Mouse (Mus musculus) liver, embryonic 11.5 days (tissue): ENCODE results near the gene Acadsb. TPM values are rescaled to one million over a fixed set of nuclear protein-coding genes. Genes with fewer than 3 reads are reported as not detected.

ENCODE experiments used
- ATAC-seq: fragments of 200-750 bp; cut with Nextera tagmentation; replicated peaks from 2 replicates; pipeline ENCODE4 v1.8.0; 2017; ENCODE audit warnings: moderate number of reproducible peaks, mild to moderate bottlenecking, moderate TSS enrichment, moderate library complexity; ENCODE audit not compliant: low FRiP score
- DNase-seq: peaks from one replicate; pipeline ENCODE4 v3.0.0-alpha.2; 2017; ENCODE audit warnings: low spot score
- H3K27ac ChIP-seq: fragments of 300-500 bp; sonication (generic); 2 replicates; pipeline ENCODE4 v1.5.1; 2014; ENCODE audit warnings: mild to moderate bottlenecking, low read depth, low read length, control low read depth
- H3K27me3 ChIP-seq: fragments of 300-500 bp; sonication (generic); replicated peaks from 2 replicates; pipeline ENCODE4 v1.6.1; 2014; ENCODE audit warnings: low read length, mixed read lengths; ENCODE audit not compliant: control insufficient read depth, insufficient read depth
- H3K36me3 ChIP-seq: fragments of 300-500 bp; sonication (generic); 2 replicates; pipeline ENCODE4 v1.6.1; 2014; ENCODE audit warnings: mild to moderate bottlenecking, low read length, moderate library complexity, mixed read lengths; ENCODE audit not compliant: control insufficient read depth, insufficient read depth
- H3K4me1 ChIP-seq: fragments of 300-500 bp; sonication (generic); replicated peaks from 2 replicates; pipeline ENCODE4 v1.6.1; 2014; ENCODE audit warnings: low read length, mixed read lengths; ENCODE audit not compliant: control insufficient read depth, insufficient read depth
- H3K4me2 ChIP-seq: fragments of 300-500 bp; sonication (generic); 2 replicates; pipeline ENCODE4 v1.6.1; 2014; ENCODE audit warnings: mild to moderate bottlenecking, control low read depth, moderate library complexity
- H3K4me3 ChIP-seq: fragments of 300-500 bp; sonication (generic); 2 replicates; pipeline ENCODE4 v1.5.1; 2014; ENCODE audit warnings: low read depth, low read length, control low read depth
- H3K9ac ChIP-seq: fragments of 300-500 bp; sonication (generic); 2 replicates; pipeline ENCODE4 v1.6.1; 2014; ENCODE audit warnings: low read depth, low read length, control low read depth
- H3K9me3 ChIP-seq: fragments of 300-500 bp; sonication (generic); 2 replicates; pipeline ENCODE4 v1.6.1; 2016; ENCODE audit warnings: low read length, inconsistent platforms, mixed read lengths; ENCODE audit not compliant: control insufficient read depth
- WGBS: fragments of 180-500 bp; shearing (Covaris S2); extraction: QIAGEN DNeasy Blood & Tissue Kit; methylation state at CpG from one replicate; pipeline ENCODE4 v1.1.7; 2014; 5-methylcytosine and 5-hydroxymethylcytosine counted together
- polyA plus RNA-seq: library from polyadenylated mRNA; unstranded; fragments of >200 nt; fragmentation: Nextera tagmentation; extraction: Ambion mirVana; gene quantifications from 2 replicates; pipeline ENCODE4 v1.2.1, GENCODE M21; 2014

Acadsb gene
- 50.8 and 54.8 TPM in 2 replicates for polyA plus RNA-seq

- Histone ChIP-seq H3K4me3 (peak within 1 kb of the TSS; percentile 93), H3K4me2 (peak within 1 kb of the TSS; percentile 74), H3K9me3 (no peaks in the 10 kb centered on the region), H3K27ac (0 out of 2 replicates have a peak within 1 kb of the TSS, but pooled peaks have one; percentile 13), H3K36me3 (no peaks in the 10 kb centered on the region), H3K9ac (peak within 1 kb of the TSS; percentile 97), H3K4me1 (peaks cover 17% of the 10 kb centered on the region), H3K27me3 (no peaks in the 10 kb centered on the region)
- peak; percentile 98 for ATAC-seq
- under 1% methylated on average over 41 of the region's 42 CpGs for WGBS
- DNase-seq, result peak; percentile 98
Measured at GRCm38 (mm10) chr7:131410416-131411058, at the start of gene Acadsb, which contains the start of gene Ikzf5. Acadsb (plus strand) TSS chr7:131410601. Ikzf5 (minus strand) TSS chr7:131410521.

GRCm38 (mm10) chr7:131362269-131362614 is 48.2 kb upstream of the Acadsb start:
- Histone ChIP-seq H3K4me3 (peak overlapping the region; percentile 81), H3K27me3 (no peaks in the 10 kb centered on the region), H3K9ac (peak overlapping the region; percentile 84), H3K27ac (peak overlapping the region; percentile 88), H3K4me2 (peak overlapping the region; percentile 80), H3K9me3 (no peaks in the 10 kb centered on the region), H3K36me3 (peaks cover 11% of the 10 kb centered on the region; the same call in 1 of the 2 replicates), H3K4me1 (peaks cover 7% of the 10 kb centered on the region)
- WGBS, result 0% methylated on average over 34 of the region's 35 CpGs
- DNase-seq (no peak), ATAC-seq (peak; percentile 63)

- Histone ChIP-seq H3K27ac (peak within 1 kb of the TSS; percentile 88), H3K9ac (peak within 1 kb of the TSS; percentile 84), H3K36me3 (peaks cover 8% of the 10 kb centered on the region; the same call in 1 of the 2 replicates), H3K4me2 (peak within 1 kb of the TSS; percentile 80), H3K9me3 (no peaks in the 10 kb centered on the region), H3K27me3 (no peaks in the 10 kb centered on the region), H3K4me3 (peak within 1 kb of the TSS; percentile 81), H3K4me1 (peaks cover 7% of the 10 kb centered on the region)
- ATAC-seq, result peak; percentile 96
- peak; percentile 92 for DNase-seq
- WGBS, result under 1% methylated on average over 55 of the region's 55 CpGs
Measured at GRCm38 (mm10) chr7:131362615-131363300, 47.6 kb upstream of the Acadsb start, which contains the start of gene 2310057M21Rik. 2310057M21Rik (minus strand) TSS chr7:131362759.

DNA sequence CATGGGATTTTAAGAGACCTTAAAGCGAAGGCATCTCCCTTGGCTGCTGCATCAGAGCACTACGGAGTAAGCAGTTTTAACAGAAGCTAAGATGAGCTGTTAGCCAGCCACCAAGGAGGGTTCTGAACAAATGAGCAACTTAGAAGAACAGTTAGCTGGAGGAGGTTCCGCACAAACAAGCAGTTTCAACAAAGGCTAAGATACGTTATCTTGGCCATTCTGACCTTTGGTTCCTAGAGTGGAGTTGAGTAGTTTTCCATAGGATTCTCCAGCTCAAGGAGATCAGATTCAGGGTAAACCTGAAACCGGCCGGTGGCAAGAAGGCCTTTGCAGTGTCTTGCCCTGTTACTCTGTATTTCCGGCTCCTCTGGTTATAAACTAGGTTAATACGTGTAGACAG is 46.3 kb upstream of the Acadsb start:
- WGBS, result 84% methylated on average over 8 of the region's 8 CpGs
- DNase-seq, result no peak
- peaks cover 7% of the 10 kb centered on the region for H3K4me1 ChIP-seq
- H3K36me3 ChIP-seq, result peaks cover 2% of the 10 kb centered on the region; the same call in 1 of the 2 replicates
- H3K9ac ChIP-seq, result no peak overlapping the region
- no peak overlapping the region for H3K4me3 ChIP-seq
- no peaks in the 10 kb centered on the region for H3K9me3 ChIP-seq
- no peak overlapping the region for H3K27ac ChIP-seq
- no peaks in the 10 kb centered on the region for H3K27me3 ChIP-seq
- no peak for ATAC-seq
- H3K4me2 ChIP-seq, result no peak overlapping the region

DNA sequence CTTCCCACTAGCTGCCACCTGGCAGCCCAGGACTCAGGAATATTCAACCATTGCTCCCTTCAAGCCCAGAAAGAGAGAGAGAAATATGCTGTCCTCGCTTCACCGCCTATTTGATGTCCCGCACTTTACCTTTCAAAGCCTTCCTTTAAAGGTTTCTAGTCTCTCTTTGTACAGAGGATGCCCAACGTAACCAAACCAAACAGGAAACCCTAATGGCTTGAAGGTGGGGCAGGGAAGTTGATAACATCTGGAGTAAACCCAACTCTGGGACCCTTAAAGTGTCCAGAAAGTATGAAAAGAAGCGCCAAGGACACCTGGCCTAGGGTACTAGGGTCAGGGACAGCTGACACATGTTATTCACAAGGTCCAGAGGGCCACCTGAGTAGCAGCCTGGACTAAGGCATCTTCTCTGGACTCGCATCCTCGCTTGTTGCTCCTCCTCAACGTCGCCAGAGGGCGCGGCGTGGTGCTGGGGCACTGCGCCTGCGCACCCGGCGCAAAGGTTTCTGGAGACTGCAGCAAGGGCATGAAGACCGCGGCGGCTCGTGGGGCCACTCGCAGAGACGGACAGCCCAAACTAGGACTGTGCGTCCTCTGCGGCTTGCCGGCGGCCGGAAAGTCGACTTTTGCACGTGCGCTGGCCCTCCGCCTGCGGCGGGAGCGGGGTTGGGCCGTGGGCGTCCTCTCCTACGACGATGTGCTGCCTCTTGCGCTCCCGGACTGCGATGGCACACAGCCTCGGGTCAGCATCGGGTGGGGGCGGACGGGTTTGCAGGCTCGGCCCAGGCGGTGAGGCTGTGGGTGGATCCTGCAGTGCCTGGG is 39.5 kb upstream of the Acadsb start, which contains the start of gene Pstk:
Gene Pstk, plus strand, starts transcription at position 494 of the 822 bp plus-strand sequence.
- peak within 1 kb of the TSS; percentile 80 for H3K4me3 ChIP-seq
- peak within 1 kb of the TSS; percentile 82 for H3K4me2 ChIP-seq
- peak; percentile 90 for DNase-seq
- H3K27me3 ChIP-seq, result no peaks in the 10 kb centered on the region
- whole genome bisulfite sequencing, result 3% methylated on average over 47 of the region's 47 CpGs
- peak within 1 kb of the TSS; percentile 86 for H3K9ac ChIP-seq
- 0 out of 2 replicates have a peak, but pooled peaks cover 7% of the 10 kb centered on the region for H3K4me1 ChIP-seq
- 0 out of 2 replicates have a peak, but pooled peaks cover 2% of the 10 kb centered on the region for H3K36me3 ChIP-seq
- ATAC-seq, result peak; percentile 94
- H3K9me3 ChIP-seq, result no peaks in the 10 kb centered on the region
- peak within 1 kb of the TSS; percentile 93 for H3K27ac ChIP-seq

DNA sequence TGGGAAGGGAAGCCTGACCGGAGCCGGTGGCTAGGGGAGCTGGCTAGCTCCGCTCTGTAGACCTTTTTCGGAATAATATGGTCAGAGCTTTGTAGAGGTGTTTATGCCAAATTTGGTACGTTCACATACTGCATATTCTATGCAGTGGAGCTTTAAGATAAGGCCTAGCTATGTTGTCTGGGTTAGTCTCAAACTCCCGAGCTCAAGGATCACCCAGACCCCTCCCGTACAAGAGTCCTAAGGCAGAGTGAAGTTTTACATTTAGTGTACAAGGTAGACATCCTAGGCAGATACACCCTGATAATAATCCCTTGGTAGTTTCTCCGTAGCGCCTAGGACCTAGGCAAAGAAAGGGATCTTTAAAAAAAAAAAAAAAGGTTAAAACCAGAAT is 38.9 kb upstream of the Acadsb start:
- H3K27me3 ChIP-seq, result no peaks in the 10 kb centered on the region
- peak; percentile 71 for ATAC-seq
- no peak for DNase-seq
- H3K4me1 ChIP-seq, result 0 out of 2 replicates have a peak, but pooled peaks cover 7% of the 10 kb centered on the region
- peak overlapping the region; percentile 80 for H3K4me3 ChIP-seq
- 0 out of 2 replicates have a peak, but pooled peaks cover 2% of the 10 kb centered on the region for H3K36me3 ChIP-seq
- WGBS, result 4% methylated on average over 9 of the region's 9 CpGs
- H3K4me2 ChIP-seq, result peak overlapping the region; percentile 82
- H3K9ac ChIP-seq, result peak overlapping the region; percentile 86
- peak overlapping the region; percentile 93 for H3K27ac ChIP-seq
- no peaks in the 10 kb centered on the region for H3K9me3 ChIP-seq

GRCm38 (mm10) chr7:131371880-131372651 is 38.3 kb upstream of the Acadsb start:
- H3K27me3 ChIP-seq, result no peaks in the 10 kb centered on the region
- DNase-seq, result no peak
- peak overlapping the region; percentile 86 for H3K9ac ChIP-seq
- 49% methylated on average over 9 of the region's 9 CpGs for WGBS
- H3K4me1 ChIP-seq, result 0 out of 2 replicates have a peak, but pooled peaks cover 7% of the 10 kb centered on the region
- ATAC-seq, result no peak
- 0 out of 2 replicates have a peak, but pooled peaks cover 2% of the 10 kb centered on the region for H3K36me3 ChIP-seq
- peak overlapping the region; percentile 82 for H3K4me2 ChIP-seq
- H3K4me3 ChIP-seq, result peak overlapping the region; percentile 80
- no peaks in the 10 kb centered on the region for H3K9me3 ChIP-seq
- H3K27ac ChIP-seq, result peak overlapping the region; percentile 93; the same call in 1 of the 2 replicates
